Mouse (Mus musculus) C3H10T1/2 (cell line): Measurements from ENCODE around the gene Mbnl3. TPM values are rescaled to one million over a fixed set of nuclear protein-coding genes. Genes with fewer than 3 reads are reported as not detected.

Experiments
- polyA plus RNA-seq, 2 experiments: library from polyadenylated mRNA; unstranded; fragments of >200 nt; fragmentation: generic; extraction: Trizol; gene quantifications; one replicate each; pipeline ENCODE4 v1.2.1; 2012; ENCODE audit warnings: missing spikeins in 2 of 2

Gene Mbnl3
- not detected for polyA plus RNA-seq

GRCm38 (mm10) chrX:51206432-51206831 is at the start of gene Mbnl3:
Gene Mbnl3, minus strand, starts transcription at chrX:51206532.

Other genes with a start within 250 kb of the Mbnl3 start
- 1 to 10 TPM in 1 of 2 experiments, under 1 TPM in 1; 0.41 to 4.9 TPM for gene Rap2c, start 188.5 kb downstream of the Mbnl3 start, polyA plus RNA-seq